Mouse (Mus musculus): ENCODE measurements around the gene Ghrhr.

DNA sequence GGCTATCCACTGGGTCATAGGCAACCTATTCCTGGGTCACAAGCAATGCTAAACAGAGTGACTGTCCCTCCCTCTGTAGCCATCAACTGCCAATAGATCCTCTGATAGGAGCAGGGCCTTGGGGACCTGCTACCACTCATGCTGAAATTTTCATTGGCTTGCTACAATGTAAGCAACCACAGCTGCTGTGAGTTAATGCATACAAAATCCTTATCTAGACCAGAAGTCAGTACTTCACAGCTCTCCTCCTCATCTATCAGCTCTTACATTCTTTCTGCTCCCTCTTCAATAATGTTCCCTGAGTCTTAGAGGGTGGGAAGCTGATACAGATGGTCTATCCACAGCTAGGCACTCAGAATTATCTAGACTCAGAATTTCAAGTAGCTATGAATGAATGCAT, 9.0 kb upstream of the Ghrhr start:
- TF ChIP-seq MAX (IDR thresholded peaks at IDR 0.05; ENCODE audit: low read length) (no peak), USF2 (IDR thresholded peaks at IDR 0.05; ENCODE audit: borderline replicate concordance in 1 of 2, insufficient read depth in 1 of 2, low read depth in 1 of 2, low read length in 2 of 2) (no peak), ZMIZ1 (IDR thresholded peaks at IDR 0.05; ENCODE audit: low read depth, low read length) (no peak), CTCF (IDR thresholded peaks at IDR 0.05 in 2 of 3, conservative IDR thresholded peaks at IDR 0.05 in 1 of 3; ENCODE audit: control insufficient read depth in 1 of 3, insufficient read depth in 1 of 3, low read depth in 2 of 3, low read length in 3 of 3, poor library complexity in 1 of 3, severe bottlenecking in 1 of 3) (no peak), GATA1 (IDR thresholded peaks at IDR 0.05; ENCODE audit: low read depth, low read length) (no peak), POLR2A (IDR thresholded peaks at IDR 0.05; ENCODE audit: control insufficient read depth in 1 of 2, insufficient read depth in 1 of 2, low read depth in 1 of 2, low read length in 2 of 2, poor library complexity in 1 of 2) (no peak), NRF1 (IDR thresholded peaks at IDR 0.05; ENCODE audit: insufficient read depth, low read depth, low read length, poor library complexity, severe bottlenecking) (no peak), HCFC1 (IDR thresholded peaks at IDR 0.05; ENCODE audit: low read depth, low read length) (no peak), TAL1 (IDR thresholded peaks at IDR 0.05; ENCODE audit: low read length) (no peak), KAT2A (conservative IDR thresholded peaks at IDR 0.05; ENCODE audit: low read depth, low read length) (no peak), USF1 (IDR thresholded peaks at IDR 0.05; ENCODE audit: low read depth, low read length) (no peak)
